Mouse (Mus musculus) C2C12 (cell line): ENCODE data around the gene S100a16. TPM values are rescaled to one million over a fixed set of nuclear protein-coding genes. Genes with fewer than 3 reads are reported as not detected.

Experiments used
- H3K27me3 ChIP-seq: one replicate; pipeline ENCODE4 v1.6.1; 2011; ENCODE audit not compliant: control insufficient read depth, insufficient read depth, insufficient read length
- H3K36me3 ChIP-seq: one replicate; pipeline ENCODE4 v1.6.1; 2011; ENCODE audit not compliant: control insufficient read depth, insufficient read depth
- H3K4me3 ChIP-seq: one replicate; pipeline ENCODE4 v1.5.1; 2011; ENCODE audit warnings: mild to moderate bottlenecking, control low read depth; ENCODE audit not compliant: poor library complexity, insufficient read depth, severe bottlenecking
- H3K79me2 ChIP-seq: one replicate; pipeline ENCODE4 v1.6.1; 2011; ENCODE audit not compliant: control insufficient read depth, insufficient read depth
- H3K79me3 ChIP-seq: one replicate; pipeline ENCODE4 v1.6.1; 2011; ENCODE audit warnings: low read depth, control low read depth
- H3ac ChIP-seq: one replicate; pipeline ENCODE3; 2011; ENCODE audit warnings: low read depth; ENCODE audit not compliant: control insufficient read depth, insufficient read length
- CEBPB ChIP-seq: IDR thresholded peaks from one replicate; pipeline ENCODE4 v1.6.1; 2011; ENCODE audit warnings: low read depth, mild to moderate bottlenecking, control low read depth, moderate library complexity
- CTCF ChIP-seq: IDR thresholded peaks from one replicate; pipeline ENCODE4 v1.5.1; 2011; ENCODE audit not compliant: control insufficient read depth, insufficient read depth, insufficient read length
- FOSL1 ChIP-seq: IDR thresholded peaks from one replicate; pipeline ENCODE4 v1.8.0; 2011; ENCODE audit warnings: mild to moderate bottlenecking, low read length; ENCODE audit not compliant: poor library complexity, insufficient read depth, severe bottlenecking
- MAX ChIP-seq: IDR thresholded peaks from one replicate; pipeline ENCODE4 v1.6.1; 2011; ENCODE audit warnings: mild to moderate bottlenecking, control low read depth
- MYOD1 ChIP-seq: IDR thresholded peaks from one replicate; pipeline ENCODE4 v1.6.1; 2011; ENCODE audit warnings: low read depth; ENCODE audit not compliant: control insufficient read depth, insufficient read length
- MYOG ChIP-seq: IDR thresholded peaks from one replicate; pipeline ENCODE4 v1.6.1; 2011; ENCODE audit not compliant: control insufficient read depth, insufficient read length; ENCODE audit errors: extremely low read depth
- USF1 ChIP-seq: IDR thresholded peaks from one replicate; pipeline ENCODE4 v1.6.1; 2011; ENCODE audit warnings: low read depth, mild to moderate bottlenecking, control low read depth, moderate library complexity
- polyA plus RNA-seq: library from polyadenylated mRNA; unstranded; fragments of >200 nt; fragmentation: generic; extraction: Trizol; gene quantifications from one replicate; pipeline ENCODE4 v1.2.1, GENCODE M21; 2012; ENCODE audit warnings: missing spikeins

Gene S100a16
- polyA plus RNA-seq, 1 experiment: 49.2 TPM

- Histone ChIP-seq H3K79me2 (no peaks in the 10 kb centered on the region), H3K27me3 (no peaks in the 10 kb centered on the region), H3K36me3 (no peaks in the 10 kb centered on the region), H3ac (no peak overlapping the region), H3K79me3 (no peaks in the 10 kb centered on the region), H3K4me3 (no peak overlapping the region)
- no peak for TF ChIP-seq CEBPB
- no peak for TF ChIP-seq CTCF
- no peak for TF ChIP-seq MYOG
- TF ChIP-seq FOSL1: no peak
- TF ChIP-seq MYOD1: no peak
- TF ChIP-seq USF1: no peak
- no peak for TF ChIP-seq MAX
Observed at GRCm38 (mm10) chr3:90583893-90584292, 46.8 kb downstream of the S100a16 start.

GRCm38 (mm10) chr3:90585595-90585994 is 48.5 kb downstream of the S100a16 start:
- TF ChIP-seq USF1 (no peak), FOSL1 (peak; percentile 67), MYOD1 (peak; percentile 68), MAX (peak; percentile 71), CTCF (peak; percentile 65), CEBPB (no peak), MYOG (no peak)
- H3ac ChIP-seq: no peak overlapping the region

GRCm38 (mm10) chr3:90586016-90586643 is 49.1 kb downstream of the S100a16 start:
- Histone ChIP-seq H3K79me3 (no peaks in the 10 kb centered on the region), H3K36me3 (no peaks in the 10 kb centered on the region), H3K79me2 (no peaks in the 10 kb centered on the region), H3K27me3 (no peaks in the 10 kb centered on the region), H3ac (peak overlapping the region; percentile 38), H3K4me3 (no peak overlapping the region)
- no peak for TF ChIP-seq CTCF
- no peak for TF ChIP-seq MYOG
- no peak for TF ChIP-seq MYOD1
- TF ChIP-seq USF1: no peak
- TF ChIP-seq MAX: peak; percentile 65
- TF ChIP-seq FOSL1: no peak

More at GRCm38 (mm10) chr3:90585595-90585994, 48.5 kb downstream of the S100a16 start:
- Histone ChIP-seq H3K79me2 (no peaks in the 10 kb centered on the region), H3K79me3 (no peaks in the 10 kb centered on the region), H3K36me3 (no peaks in the 10 kb centered on the region), H3K4me3 (no peak overlapping the region), H3K27me3 (no peaks in the 10 kb centered on the region)

- Histone ChIP-seq H3K27me3 (no peaks in the 10 kb centered on the region), H3K79me3 (no peaks in the 10 kb centered on the region), H3ac (peak overlapping the region; percentile 48), H3K4me3 (no peak overlapping the region), H3K79me2 (no peaks in the 10 kb centered on the region), H3K36me3 (no peaks in the 10 kb centered on the region)
- TF ChIP-seq CEBPB (no peak), MAX (peak; percentile 47), MYOG (no peak), USF1 (no peak), CTCF (no peak), FOSL1 (peak; percentile 93), MYOD1 (peak; percentile 79)
Observed at GRCm38 (mm10) chr3:90586906-90587305, 49.9 kb downstream of the S100a16 start.

- no peaks in the 10 kb centered on the region for H3K79me3 ChIP-seq
- H3K79me2 ChIP-seq: no peaks in the 10 kb centered on the region
- no peaks in the 10 kb centered on the region for H3K27me3 ChIP-seq
- H3K4me3 ChIP-seq: no peak overlapping the region
- H3ac ChIP-seq: peak overlapping the region; percentile 48
- no peak for TF ChIP-seq CTCF
- TF ChIP-seq FOSL1: peak; percentile 55
- no peak for TF ChIP-seq MYOG
- peak; percentile 80 for TF ChIP-seq MAX
- TF ChIP-seq USF1: no peak
- peak; percentile 15 for TF ChIP-seq MYOD1
- TF ChIP-seq CEBPB: no peak
- H3K36me3 ChIP-seq: no peaks in the 10 kb centered on the region
Observed at GRCm38 (mm10) chr3:90587361-90588101, 50.5 kb downstream of the S100a16 start.
